Mouse (Mus musculus) ES-E14 (cell line): ENCODE results near the gene Uck2. TPM values are rescaled to one million over a fixed set of nuclear protein-coding genes. Genes with fewer than 3 reads are reported as not detected.
A peak's percentile ranks its signal among the peaks of the same experiment; 100 is the strongest.

Experiments used
- DNase-seq: peaks from one replicate; pipeline ENCODE4 v3.0.0-alpha.2; 2013; ENCODE audit warnings: low read depth, low spot score
- H3K27ac ChIP-seq: 2 replicates; pipeline ENCODE4 v1.5.1; 2012; ENCODE audit warnings: low read depth, mild to moderate bottlenecking, low read length, moderate library complexity, mixed read lengths; ENCODE audit not compliant: poor library complexity, insufficient read depth, severe bottlenecking
- H3K36me3 ChIP-seq: 2 replicates; pipeline ENCODE4 v1.6.1; 2012; ENCODE audit warnings: mild to moderate bottlenecking, low read length, moderate library complexity, mixed read lengths; ENCODE audit not compliant: control insufficient read depth, poor library complexity, insufficient read depth, severe bottlenecking
- H3K4me1 ChIP-seq, 2 experiments: fragments of 150-350 bp in 1 of 2; sonication (generic) in 1 of 2; 2 replicates each; pipeline ENCODE4 v1.6.1; 2012; ENCODE audit warnings: low read length in 2 of 2, mild to moderate bottlenecking in 1 of 2, mixed read lengths in 1 of 2; ENCODE audit not compliant: control insufficient read depth in 2 of 2, insufficient read depth in 2 of 2, poor library complexity in 1 of 2
- H3K4me3 ChIP-seq, 2 experiments: fragments of 150-350 bp in 1 of 2; sonication (generic) in 1 of 2; 2 replicates each; pipeline ENCODE4 v1.5.1; 2012; ENCODE audit warnings: low read length in 2 of 2, low read depth in 1 of 2, mild to moderate bottlenecking in 1 of 2, mixed read lengths in 1 of 2; ENCODE audit not compliant: insufficient read depth in 1 of 2, poor library complexity in 1 of 2, severe bottlenecking in 1 of 2
- H3K9ac ChIP-seq: 2 replicates; pipeline ENCODE4 v1.6.1; 2012; ENCODE audit warnings: low read depth, mild to moderate bottlenecking, low read length, mixed read lengths; ENCODE audit not compliant: poor library complexity, insufficient read depth, severe bottlenecking
- H3K9me3 ChIP-seq: fragments of 150-350 bp; sonication (generic); 2 replicates; pipeline ENCODE4 v1.6.1; 2012; ENCODE audit warnings: low read depth, mild to moderate bottlenecking, low read length; ENCODE audit not compliant: control insufficient read depth, insufficient read depth
- CHD2 ChIP-seq: IDR thresholded peaks from 2 replicates; pipeline ENCODE4 v1.6.1; 2014; ENCODE audit warnings: mild to moderate bottlenecking, low read depth, low read length, inconsistent platforms
- HCFC1 ChIP-seq: IDR thresholded peaks from 2 replicates; pipeline ENCODE4 v1.6.1; 2012; ENCODE audit warnings: low read length, inconsistent platforms, borderline replicate concordance; ENCODE audit not compliant: insufficient read depth
- MAFK ChIP-seq: IDR thresholded peaks from 2 replicates; pipeline ENCODE4 v1.6.1; 2014; ENCODE audit warnings: mild to moderate bottlenecking, low read depth, low read length, inconsistent platforms; ENCODE audit not compliant: insufficient read depth
- ZC3H11A ChIP-seq: IDR thresholded peaks from 2 replicates; pipeline ENCODE4 v1.6.1; 2012; ENCODE audit warnings: low read depth, mild to moderate bottlenecking, inconsistent platforms, low read length, borderline replicate concordance
- ZNF384 ChIP-seq: IDR thresholded peaks from 2 replicates; pipeline ENCODE4 v1.6.1; 2012; ENCODE audit warnings: low read depth, low read length, inconsistent platforms
- in situ Hi-C, 2 experiments: fragments of 600-800 bp; cut with MboI; formaldehyde crosslinking; loops; one replicate each; pipeline ENCODE4 v1.15.1; 2025; ENCODE audit warnings: low sequenced_read_pairs in 2 of 2, inconsistent platforms in 1 of 2; ENCODE audit not compliant: unreplicated experiment in 2 of 2
- total RNA-seq: library from RNA; depleted of rRNA; stranded (reverse); fragments of 300-350 nt; gene quantifications from 2 replicates; pipeline ENCODE4 v1.2.3, GENCODE M21; 2012

The Uck2 gene
- total RNA-seq, 1 experiment: 158 TPM

GRCm38 (mm10) chr1:167278395-167278794, 6.7 kb downstream of the Uck2 start:
- Histone ChIP-seq H3K36me3 (peaks cover 12% of the 10 kb centered on the region), H3K9me3 (no peaks in the 10 kb centered on the region), H3K9ac (no peak overlapping the region), H3K4me3 (no peak overlapping the region), H3K4me1 (peaks cover 13 to 36% of the 10 kb centered on the region in 2 experiments), H3K27ac (no peak overlapping the region)
- DNase-seq: no peak
- peak; percentile 66 for TF ChIP-seq MAFK
- TF ChIP-seq CHD2: no peak
- in situ Hi-C loops: no loop called here

- TF ChIP-seq MAFK (no peak), CHD2 (peak; percentile 66; the same call in 1 of the 2 replicates)
- H3K4me3 ChIP-seq: no peak overlapping the region
- no peaks in the 10 kb centered on the region for H3K9me3 ChIP-seq
- H3K9ac ChIP-seq: 0 out of 2 replicates have a peak overlapping the region, but pooled peaks have one; percentile 8
- DNase-seq: peak; percentile 78
- peak overlapping the region; percentile 72 for H3K27ac ChIP-seq
- H3K4me1 ChIP-seq: peaks cover 16 to 35% of the 10 kb centered on the region in 2 experiments
- in situ Hi-C loops: no loop called here
- peaks cover 6% of the 10 kb centered on the region for H3K36me3 ChIP-seq
Measured at GRCm38 (mm10) chr1:167274646-167275390, 10.3 kb downstream of the Uck2 start.

DNA sequence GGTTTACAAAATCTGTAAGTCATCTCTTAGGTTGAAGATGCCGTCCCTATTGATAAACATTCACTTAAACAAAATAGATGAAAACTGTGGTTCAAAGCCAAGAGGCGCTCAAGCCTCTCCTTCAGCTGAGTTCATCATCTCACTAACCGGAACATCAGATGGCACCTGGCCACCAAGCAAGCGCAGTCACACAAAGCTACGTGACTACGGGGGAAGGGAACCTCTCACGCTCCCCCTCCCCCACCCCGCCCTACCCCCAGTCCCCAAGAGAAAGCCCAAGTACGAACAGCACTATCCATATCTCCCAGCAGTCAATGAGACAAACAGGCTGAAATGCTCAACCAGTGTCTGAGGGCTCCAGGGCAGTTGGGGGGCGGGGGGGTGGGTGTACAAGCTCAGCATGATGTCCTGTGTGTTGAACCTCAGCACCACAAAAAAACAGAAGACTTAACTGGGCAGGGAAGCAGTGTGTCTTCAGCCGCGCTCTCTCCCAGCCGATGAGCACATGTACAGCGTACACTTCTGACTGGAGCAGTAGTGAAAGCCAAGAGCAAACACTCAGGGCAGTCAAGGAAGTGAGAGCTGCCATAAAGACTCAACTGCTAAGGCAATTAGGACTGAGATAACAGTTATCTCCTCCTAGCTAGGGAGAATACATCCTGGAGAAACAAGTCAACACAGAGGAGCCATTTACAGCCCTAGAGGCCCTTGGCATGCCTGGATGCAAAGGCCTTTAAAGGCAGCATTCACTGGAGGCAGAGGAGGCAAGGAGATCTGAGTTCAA, 11.5 kb downstream of the Uck2 start:
- TF ChIP-seq CHD2: no peak
- no peak for TF ChIP-seq ZC3H11A
- TF ChIP-seq MAFK: no peak
- Histone ChIP-seq H3K9me3 (no peaks in the 10 kb centered on the region), H3K4me3 (peak overlapping the region; percentile 2 to 24; a peak in 3 of 4 replicates), H3K36me3 (no peaks in the 10 kb centered on the region; the same call in 1 of the 2 replicates), H3K9ac (no peak overlapping the region; the same call in 1 of the 2 replicates), H3K27ac (peak overlapping the region; percentile 52), H3K4me1 (peaks cover 22 to 37% of the 10 kb centered on the region in 2 experiments)
- in situ Hi-C loops: no loop called here
- no peak for DNase-seq

DNA sequence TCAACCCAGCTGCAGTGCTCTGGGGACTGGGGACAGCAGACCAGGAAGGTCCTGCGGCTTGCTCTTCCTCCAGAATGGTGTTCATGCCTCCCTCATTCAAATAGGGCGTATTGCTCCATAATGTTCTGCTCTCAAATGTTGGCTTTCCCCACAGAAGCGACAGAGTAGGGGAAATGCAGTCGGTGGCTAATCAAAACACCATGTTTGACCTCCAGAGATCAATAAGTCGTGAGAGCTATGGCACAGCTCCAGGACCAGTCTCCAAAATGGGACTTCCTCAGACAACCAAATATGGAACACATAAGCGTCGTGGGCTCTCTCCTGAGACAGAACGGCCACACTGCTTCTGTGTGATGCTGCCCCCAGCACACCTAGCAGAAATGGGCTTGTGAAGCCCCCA, 13.3 kb downstream of the Uck2 start:
- in situ Hi-C loops: no loop called here
- H3K27ac ChIP-seq: peak overlapping the region; percentile 78
- peaks cover 22 to 47% of the 10 kb centered on the region in 2 experiments for H3K4me1 ChIP-seq
- H3K9me3 ChIP-seq: no peaks in the 10 kb centered on the region
- H3K36me3 ChIP-seq: peaks cover 8% of the 10 kb centered on the region; the same call in 1 of the 2 replicates
- H3K4me3 ChIP-seq: no peak overlapping the region
- TF ChIP-seq CHD2: no peak
- TF ChIP-seq HCFC1: no peak
- TF ChIP-seq ZNF384: no peak
- TF ChIP-seq MAFK: no peak
- TF ChIP-seq ZC3H11A: no peak
- no peak for DNase-seq
- H3K9ac ChIP-seq: no peak overlapping the region; the same call in 1 of the 2 replicates
